Mouse (Mus musculus): ENCODE results near the gene Gm11077. TPM values are rescaled to one million over a fixed set of nuclear protein-coding genes. Genes with fewer than 3 reads are reported as not detected.

Gene Gm11077
- total RNA-seq (2023), result not detected in 4 replicates

GRCm38 (mm10) chr6:140729272-140729671 lies at the start of gene Gm11077:
Gm11077 (plus strand) TSS chr6:140729284.

Other genes with a start within 250 kb of the Gm11077 start
- 60.6 to 67.0 TPM (median 64.8 TPM) in 4 replicates for gene Aebp2, start 106.6 kb upstream of the Gm11077 start, total RNA-seq (2023)